9 mouse cellular contexts compared by ENCODE assay signal in the genomic region with DNA sequence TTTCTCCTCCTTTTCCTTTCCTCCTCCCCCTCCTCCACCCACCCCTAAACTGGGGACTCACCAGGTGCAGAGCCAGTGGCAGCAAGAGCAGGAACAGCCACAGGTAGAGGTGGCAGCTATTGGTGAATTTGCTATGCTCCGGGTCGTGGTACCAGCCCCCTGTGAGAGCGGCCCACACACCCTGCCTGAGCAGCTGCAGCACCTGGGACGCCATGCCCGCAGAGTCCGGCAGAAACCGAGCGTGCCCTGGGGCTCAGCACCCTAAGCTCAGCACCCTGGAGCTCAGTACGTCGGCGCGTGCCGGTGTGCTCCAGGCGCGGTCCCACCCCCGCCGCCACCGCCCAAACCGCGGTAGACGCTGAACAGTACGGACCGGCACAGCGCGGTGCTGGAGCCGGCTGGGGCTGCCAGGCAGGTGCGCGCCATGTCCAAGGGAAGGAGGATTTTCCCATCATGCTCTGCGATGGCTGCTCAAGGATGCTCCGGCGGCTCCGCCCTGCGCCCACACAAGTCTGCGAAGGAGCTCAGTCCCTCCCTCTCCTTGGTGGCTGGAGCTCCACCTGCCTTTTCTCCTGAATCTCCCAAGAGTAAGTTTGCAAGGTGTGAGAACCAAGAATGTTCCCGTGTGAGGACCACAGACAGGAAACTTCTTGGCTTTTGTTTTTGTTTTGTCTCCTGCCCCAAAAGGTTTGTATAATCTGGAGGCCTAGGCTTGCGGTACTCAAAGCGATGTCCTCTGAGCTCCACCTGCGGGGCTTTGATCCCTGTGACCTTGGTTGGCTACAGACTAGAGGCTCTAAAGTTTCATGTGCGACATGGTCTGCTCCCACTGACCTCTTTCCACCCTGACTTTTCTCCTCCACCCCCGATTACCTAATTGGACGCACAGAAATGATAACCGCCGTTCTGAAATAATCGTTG. TPM values are rescaled to one million over a fixed set of nuclear protein-coding genes. Genes with fewer than 3 reads are reported as not detected.
DNase-seq lines count a peak whose midpoint lies in the region; ATAC-seq and TF ChIP-seq lines count a peak whose summit lies in the region.
"Had no signal": no experiment of that assay in that cellular context is flagged by ENCODE, and none has a peak within 500 bp of the region (broad histone marks: within the 10 kb centered on the region; RNA-seq: fewer than 3 reads in every experiment).

A gene (minus strand): TSS at position 450 of the 921 bp plus-strand sequence.

- peak within 1 kb of the TSS in 1 of 2 experiments; percentile 17; a peak in 1 of 4 replicates for H3K4me3 ChIP-seq in heart, embryonic 14.5 days (ENCODE audit: control insufficient read depth in 1 of 2, insufficient read depth in 1 of 2, low read depth in 1 of 2, low read length in 2 of 2)
- peak within 1 kb of the TSS; percentile 82 for H3K4me3 ChIP-seq in left cerebral cortex, adult 2 months
- peak within 1 kb of the TSS; percentile 65 for H3K4me3 ChIP-seq in neural tube, embryonic 14.5 days (ENCODE audit: low read depth, low read length)

- peaks cover 28% of the 10 kb centered on the region for H3K27me3 ChIP-seq in heart, embryonic 14.5 days (ENCODE audit: control insufficient read depth, insufficient read depth, low read length)
- no peaks in the 10 kb centered on the region; the same call in 1 of the 2 replicates for H3K27me3 ChIP-seq in neural tube, embryonic 14.5 days (ENCODE audit: control insufficient read depth, insufficient read depth, low read length)

- no peak within 1 kb of the TSS for H3K27ac ChIP-seq in heart, embryonic 14.5 days (replicated peaks in 1 of 2; ENCODE audit: control insufficient read depth in 1 of 2, insufficient read depth in 1 of 2, low read depth in 2 of 2, low read length in 2 of 2)
- H3K27ac ChIP-seq in left cerebral cortex, adult 2 months = peak within 1 kb of the TSS; percentile 92
- H3K27ac ChIP-seq in neural tube, embryonic 14.5 days (ENCODE audit: low read depth, low read length) = peak within 1 kb of the TSS; percentile 55

- 9% methylated on average over 43 of the region's 44 CpGs for WGBS in heart, embryonic 14.5 days
- 7% methylated on average over 44 of the region's 44 CpGs for WGBS in neural tube, embryonic 14.5 days

- H3K36me3 ChIP-seq in heart, embryonic 14.5 days (ENCODE audit: control insufficient read depth, insufficient read depth, low read length) = no peaks in the 10 kb centered on the region
- H3K36me3 ChIP-seq in neural tube, embryonic 14.5 days (ENCODE audit: control insufficient read depth, insufficient read depth, low read length) = no peaks in the 10 kb centered on the region

- peak within 1 kb of the TSS; percentile 54 for H3K4me2 ChIP-seq in heart, embryonic 14.5 days (ENCODE audit: low read length)
- H3K4me2 ChIP-seq in neural tube, embryonic 14.5 days (ENCODE audit: low read depth, low read length) = peak within 1 kb of the TSS; percentile 68

- H3K4me1 ChIP-seq in heart, embryonic 14.5 days (ENCODE audit: control insufficient read depth in 2 of 2, insufficient read depth in 2 of 2, low read length in 2 of 2) = peaks cover 0 to 13% of the 10 kb centered on the region in 2 experiments; a peak in 2 of 4 replicates
- no peaks in the 10 kb centered on the region for H3K4me1 ChIP-seq in neural tube, embryonic 14.5 days (ENCODE audit: control insufficient read depth, insufficient read depth, low read length)

- TF ChIP-seq CTCF in left cerebral cortex, adult 2 months (IDR thresholded peaks at IDR 0.05) = no peak

- no peak for DNase-seq in heart, postnatal 14 days
- DNase-seq in cerebellum, adult 11 months = peak; percentile 85
- peak; percentile 78 to 90 for DNase-seq in frontal cortex, adult 2 months (ENCODE audit: extremely low spot score in 1 of 2, low spot score in 1 of 2)
- peak; percentile 84 to 86 for DNase-seq in left cerebral cortex, adult 2 months (ENCODE audit: extremely low spot score in 1 of 2, low spot score in 2 of 2)
- no peak for DNase-seq in thymus, postnatal 25 days
- no peak for DNase-seq in natural killer cell, adult 2 months (ENCODE audit: low spot score in 2 of 2)

- no peak within 1 kb of the TSS for H3K9ac ChIP-seq in heart, embryonic 14.5 days (ENCODE audit: low read length)
- peak within 1 kb of the TSS; percentile 72 for H3K9ac ChIP-seq in neural tube, embryonic 14.5 days (replicated peaks; ENCODE audit: low read depth, low read length)

- 0 out of 2 replicates have a peak, but pooled peaks have one; percentile 35 for ATAC-seq in heart, embryonic 14.5 days (ENCODE audit: insufficient number of reproducible peaks, insufficient read depth, low FRiP score, low read depth)
- peak; percentile 85 for ATAC-seq in neural tube, embryonic 14.5 days (ENCODE audit: low read depth)

- no peaks in the 10 kb centered on the region for H3K9me3 ChIP-seq in heart, embryonic 14.5 days (ENCODE audit: control insufficient read depth, low read length)
- no peaks in the 10 kb centered on the region for H3K9me3 ChIP-seq in neural tube, embryonic 14.5 days (ENCODE audit: control insufficient read depth, low read length)

- intact Hi-C loops in heart, postnatal 14 days (cut with DNase I) = no loop called here
- intact Hi-C loops in left cerebral cortex, adult 2 months (cut with DNase I) = no loop called here

RNA-seq across cellular contexts. Expression of the gene that starts here (rescaled TPM):
- polyA plus RNA-seq in heart, embryonic 14.5 days (2014; fragmentation: Nextera tagmentation; extraction: Ambion mirVana) = 0.11 TPM in 1 of 2 replicates, not detected in the other
- total RNA-seq in heart, postnatal 14 days (2021) = under 1 TPM; 0.61 to 0.88 TPM
- polyA plus RNA-seq in frontal cortex, adult 2 months (2012; rRNA removed) = 45.5 and 47.8 TPM in 2 replicates
- total RNA-seq in left cerebral cortex, adult 2 months (2021) = 10 to 100 TPM; 90.3 to 91.0 TPM
- 4.1 and 7.5 TPM in 2 replicates for polyA plus RNA-seq in neural tube, embryonic 14.5 days (2014; fragmentation: Nextera tagmentation; extraction: Ambion mirVana)
- total RNA-seq: CH12.LX had no signal

Comparison
In these comparisons a context has a peak if more than half of its experiments do, and no peak if none do; other contexts are left out.
1. RNA of the gene that starts here (total RNA-seq): 90.3 to 91.0 TPM in left cerebral cortex, adult 2 months; 0.61 to 0.88 TPM in heart, postnatal 14 days; every median in the first group is over 10 times any median in the second.
2. Peak in ATAC-seq and H3K4me2 ChIP-seq in heart, embryonic 14.5 days; RNA of the gene not detected or under 1 TPM.
3. H3K27ac ChIP-seq: peak in left cerebral cortex, adult 2 months (single experiment) and neural tube, embryonic 14.5 days (single experiment); none in heart, embryonic 14.5 days (0 of 2).
4. DNase-seq: peak in cerebellum, adult 11 months (single experiment), frontal cortex, adult 2 months (2 of 2) and left cerebral cortex, adult 2 months (2 of 2); none in heart, postnatal 14 days (0 of 2), thymus, postnatal 25 days (single experiment) and natural killer cell, adult 2 months (0 of 2).